Mouse (Mus musculus) hindbrain, embryonic 14.5 days (tissue): ENCODE measurements at regions not wholly inside any gene's neighbourhood (a gene's known extent, or its start where the extent isn't known, plus 50 kb on each side); places are given as distances from the start of the nearest gene placed in this dataset.

Experiments used
- ATAC-seq: fragments of 200-750 bp; cut with Nextera tagmentation; 2 replicates; pipeline ENCODE4 v1.8.0; 2017; ENCODE audit warnings: moderate number of reproducible peaks, mild to moderate bottlenecking, moderate TSS enrichment, moderate library complexity; ENCODE audit not compliant: low FRiP score
- DNase-seq: peaks from one replicate; pipeline ENCODE4 v3.0.0-alpha.2; 2015; ENCODE audit warnings: low spot score
- H3K27ac ChIP-seq: fragments of 300-500 bp; sonication (generic); 2 replicates; pipeline ENCODE4 v1.5.1; 2014; ENCODE audit warnings: mild to moderate bottlenecking, moderate library complexity
- H3K27me3 ChIP-seq: fragments of 300-500 bp; sonication (generic); 2 replicates; pipeline ENCODE4 v1.6.1; 2014; ENCODE audit warnings: mild to moderate bottlenecking, low read length, mixed read lengths; ENCODE audit not compliant: control insufficient read depth, insufficient read depth
- H3K36me3 ChIP-seq: fragments of 300-500 bp; sonication (generic); replicated peaks from 2 replicates; pipeline ENCODE4 v1.6.1; 2014; ENCODE audit not compliant: control insufficient read depth, insufficient read depth
- H3K4me1 ChIP-seq: fragments of 300-500 bp; sonication (generic); replicated peaks from 2 replicates; pipeline ENCODE4 v1.6.1; 2014; ENCODE audit warnings: antibody characterized with exemption, low read length, mixed read lengths; ENCODE audit not compliant: control insufficient read depth, insufficient read depth
- H3K4me2 ChIP-seq: fragments of 300-500 bp; sonication (generic); replicated peaks from 2 replicates; pipeline ENCODE4 v1.6.1; 2014; ENCODE audit warnings: mild to moderate bottlenecking, moderate library complexity
- H3K4me3 ChIP-seq: fragments of 300-500 bp; sonication (generic); replicated peaks from 2 replicates; pipeline ENCODE4 v1.5.1; 2014; ENCODE audit warnings: mild to moderate bottlenecking, low read length
- H3K9ac ChIP-seq: fragments of 300-500 bp; sonication (generic); 2 replicates; pipeline ENCODE4 v1.6.1; 2014
- H3K9me3 ChIP-seq: fragments of 300-500 bp; sonication (generic); 2 replicates; pipeline ENCODE4 v1.6.1; 2016; ENCODE audit warnings: low read length; ENCODE audit not compliant: control insufficient read depth
- WGBS: fragments of 180-500 bp; shearing (Covaris S2); extraction: QIAGEN DNeasy Blood & Tissue Kit; methylation state at CpG from one replicate; pipeline ENCODE4 v1.1.7; 2014; 5-methylcytosine and 5-hydroxymethylcytosine counted together

DNA sequence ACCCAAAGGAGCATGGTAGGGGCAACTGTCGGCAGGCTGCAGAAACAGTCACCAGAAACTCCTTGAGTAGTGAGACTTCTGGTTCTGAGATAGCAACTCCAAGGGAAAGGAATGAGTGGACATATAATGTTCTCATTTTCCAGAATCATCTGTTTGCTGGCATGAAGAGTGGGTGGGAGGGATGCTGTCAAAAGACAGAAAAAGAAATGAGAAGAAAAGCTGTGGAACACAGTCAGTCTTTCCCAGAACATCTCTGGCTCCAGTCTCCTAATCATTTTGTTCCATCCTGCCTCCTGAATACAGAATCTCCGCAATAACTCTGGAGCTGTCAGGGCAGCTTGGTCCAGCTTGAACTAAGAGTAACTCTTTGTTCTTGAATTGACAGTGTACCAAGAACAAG lies 145.8 kb upstream of the Egfl6 start:
- H3K36me3 ChIP-seq, result no peaks in the 10 kb centered on the region
- no peak overlapping the region for H3K4me3 ChIP-seq
- no peak overlapping the region for H3K9ac ChIP-seq
- no peak overlapping the region for H3K27ac ChIP-seq
- no peak for ATAC-seq
- H3K4me1 ChIP-seq, result no peaks in the 10 kb centered on the region
- no peaks in the 10 kb centered on the region for H3K9me3 ChIP-seq
- H3K4me2 ChIP-seq, result no peak overlapping the region
- 70% methylated on average over 2 of the region's 2 CpGs for WGBS
- H3K27me3 ChIP-seq, result peaks cover 8% of the 10 kb centered on the region; the same call in 1 of the 2 replicates
- DNase-seq, result no peak

DNA sequence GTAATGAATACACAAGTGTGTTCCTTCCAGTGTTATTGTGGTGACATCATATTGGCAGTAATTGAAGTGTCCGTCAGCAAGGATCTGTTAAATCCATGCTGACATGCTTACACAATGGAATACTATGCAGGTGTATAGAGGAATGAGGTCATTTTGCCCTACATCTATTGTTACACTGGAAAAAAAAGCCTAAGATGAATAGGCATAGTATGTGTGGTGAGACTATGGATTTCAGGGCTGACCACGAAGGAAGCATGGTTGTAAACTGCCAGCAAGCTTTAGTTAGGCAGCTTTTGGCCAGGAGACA lies 143.1 kb upstream of the Egfl6 start:
- no peak overlapping the region for H3K4me2 ChIP-seq
- H3K27me3 ChIP-seq, result peaks cover 14% of the 10 kb centered on the region
- H3K36me3 ChIP-seq, result no peaks in the 10 kb centered on the region
- no peak overlapping the region for H3K9ac ChIP-seq
- 55% methylated on average over 2 of the region's 2 CpGs for WGBS
- no peaks in the 10 kb centered on the region for H3K4me1 ChIP-seq
- H3K4me3 ChIP-seq, result no peak overlapping the region
- ATAC-seq, result no peak
- no peak for DNase-seq
- no peak overlapping the region for H3K27ac ChIP-seq
- H3K9me3 ChIP-seq, result no peaks in the 10 kb centered on the region

DNA sequence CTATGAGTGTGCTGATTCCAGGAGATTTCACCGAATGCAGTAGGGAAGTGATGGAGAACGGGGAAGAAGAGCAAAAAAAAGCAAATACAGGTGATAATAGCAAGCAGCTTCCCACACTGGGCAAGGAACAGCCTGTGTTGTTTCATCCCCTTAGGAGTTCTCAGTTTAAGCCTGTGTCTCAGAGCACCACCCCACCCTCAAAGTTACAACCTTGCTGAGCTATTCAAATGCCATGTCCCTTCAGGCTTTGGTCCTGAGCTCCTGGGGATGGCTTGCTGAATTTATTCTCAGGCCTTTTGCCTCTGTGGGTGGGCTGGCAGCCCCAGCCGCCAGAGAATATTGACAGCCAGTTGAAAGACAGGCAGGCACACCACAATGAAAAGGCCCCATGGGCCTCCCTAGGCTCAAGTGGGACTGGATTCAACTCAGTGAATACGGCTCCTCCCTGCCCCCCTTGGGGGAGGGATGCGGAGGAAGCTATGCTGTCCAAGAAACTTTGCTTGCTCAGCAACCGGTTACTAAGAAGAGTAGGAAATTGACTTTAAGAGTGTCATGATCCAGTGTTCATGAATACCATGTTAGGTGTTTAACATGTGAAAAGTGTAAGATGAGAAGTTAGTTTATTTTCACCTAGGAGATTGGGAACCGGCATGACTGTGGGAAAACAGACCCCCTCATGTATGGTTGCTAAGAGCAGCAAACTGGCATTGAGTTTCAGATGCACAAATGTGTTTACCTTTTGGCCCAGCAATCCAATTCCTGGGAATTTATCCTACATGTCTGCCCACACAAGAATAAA lies 142.5 kb upstream of the Egfl6 start:
- Histone ChIP-seq H3K27me3 (peaks cover 14% of the 10 kb centered on the region), H3K4me1 (no peaks in the 10 kb centered on the region), H3K27ac (no peak overlapping the region), H3K9ac (no peak overlapping the region), H3K36me3 (no peaks in the 10 kb centered on the region), H3K4me3 (no peak overlapping the region), H3K4me2 (no peak overlapping the region), H3K9me3 (no peaks in the 10 kb centered on the region)
- WGBS, result 20% methylated on average over 7 of the region's 7 CpGs
- DNase-seq (peak; percentile 25), ATAC-seq (peak; percentile 86)

DNA sequence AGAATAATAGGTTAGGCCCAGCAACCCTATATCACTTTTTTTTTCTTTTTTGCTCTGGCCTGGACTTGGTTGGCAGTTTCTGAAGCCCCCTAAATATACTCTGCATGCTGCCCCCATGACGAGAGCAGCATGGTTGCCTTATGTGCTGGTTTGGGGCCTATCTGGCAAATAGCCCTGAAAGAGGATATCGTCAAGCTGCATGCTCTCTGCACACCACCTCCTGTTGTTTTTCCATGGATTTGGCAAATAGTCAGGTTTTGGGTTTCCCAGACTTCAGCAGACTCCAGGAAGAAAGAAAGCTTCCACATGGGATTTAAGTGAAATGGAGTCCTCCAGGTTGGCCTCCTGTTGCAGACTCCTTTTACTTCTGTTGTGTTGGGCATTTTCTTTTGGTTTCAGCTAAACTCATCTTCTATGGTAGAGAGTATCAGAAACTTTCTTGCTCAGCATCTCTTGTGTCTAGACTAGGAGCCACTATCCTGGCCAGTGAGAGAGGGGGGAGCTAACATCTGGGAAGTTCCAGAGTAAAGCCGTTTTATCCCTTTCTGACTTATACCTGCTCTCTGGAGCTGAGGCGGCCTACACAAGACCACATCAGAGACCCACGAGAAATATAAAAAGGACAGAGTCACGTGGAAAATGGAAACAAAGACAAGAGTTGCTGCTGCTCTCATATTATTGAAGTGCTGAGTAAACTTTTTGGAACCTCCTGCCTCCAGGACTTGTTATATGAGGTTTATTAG lies 140.4 kb upstream of the Egfl6 start:
- no peak for DNase-seq
- H3K9ac ChIP-seq, result no peak overlapping the region
- no peaks in the 10 kb centered on the region for H3K4me1 ChIP-seq
- H3K36me3 ChIP-seq, result no peaks in the 10 kb centered on the region
- no peak overlapping the region for H3K27ac ChIP-seq
- WGBS, result 75% methylated on average over 6 of the region's 6 CpGs
- peaks cover 15% of the 10 kb centered on the region for H3K27me3 ChIP-seq
- H3K4me2 ChIP-seq, result no peak overlapping the region
- no peak overlapping the region for H3K4me3 ChIP-seq
- no peaks in the 10 kb centered on the region for H3K9me3 ChIP-seq
- no peak for ATAC-seq

DNA sequence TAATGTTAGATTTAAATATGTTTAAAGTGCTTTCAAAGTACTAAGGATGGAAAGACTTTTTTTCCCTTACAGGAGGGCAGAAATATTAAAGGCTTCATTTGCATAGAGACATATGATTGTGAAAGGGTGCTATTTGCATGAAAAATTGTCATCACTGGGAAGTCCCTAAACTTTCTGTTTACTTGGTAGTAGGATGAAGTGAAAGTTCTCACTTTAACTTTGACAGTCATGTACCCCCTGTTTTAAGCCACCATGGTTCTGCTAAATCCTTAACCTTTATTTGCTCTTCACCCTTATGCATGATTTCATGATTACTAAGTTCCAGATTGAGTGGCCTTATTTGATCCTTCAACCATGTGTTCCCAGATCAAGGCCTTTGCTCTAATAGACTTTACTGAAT lies 132.6 kb upstream of the Egfl6 start:
- Histone ChIP-seq H3K36me3 (no peaks in the 10 kb centered on the region), H3K27me3 (peaks cover 19% of the 10 kb centered on the region; the same call in 1 of the 2 replicates), H3K4me1 (no peaks in the 10 kb centered on the region), H3K4me3 (no peak overlapping the region), H3K27ac (no peak overlapping the region), H3K9me3 (no peaks in the 10 kb centered on the region), H3K9ac (no peak overlapping the region), H3K4me2 (no peak overlapping the region)
- no peak for ATAC-seq
- DNase-seq, result no peak

DNA sequence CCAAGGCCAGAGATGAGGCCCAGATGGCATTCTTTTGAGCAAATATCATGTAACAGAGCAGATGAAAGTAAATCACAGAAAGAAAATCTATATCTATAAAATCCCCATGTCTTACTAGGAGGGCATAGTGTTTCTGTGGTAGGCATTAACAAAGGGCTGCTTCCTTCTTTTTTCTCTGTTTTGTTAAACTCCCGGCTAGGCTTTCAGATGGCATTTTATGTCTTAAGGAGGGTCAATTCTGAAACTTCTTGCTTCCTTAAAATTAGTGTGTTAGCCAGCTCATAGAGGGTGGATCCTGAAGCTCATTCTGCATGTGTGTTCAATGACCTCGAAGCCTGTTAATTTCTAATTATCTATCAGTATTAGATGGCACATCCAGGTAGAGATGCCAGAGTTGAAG lies 123.8 kb upstream of the Egfl6 start:
- Histone ChIP-seq H3K9ac (no peak overlapping the region), H3K4me2 (no peak overlapping the region), H3K27me3 (0 out of 2 replicates have a peak, but pooled peaks cover 4% of the 10 kb centered on the region), H3K36me3 (no peaks in the 10 kb centered on the region), H3K9me3 (no peaks in the 10 kb centered on the region), H3K4me3 (no peak overlapping the region), H3K27ac (no peak overlapping the region), H3K4me1 (no peaks in the 10 kb centered on the region)
- WGBS, result 80% methylated on average over 2 of the region's 2 CpGs
- no peak for DNase-seq
- ATAC-seq, result no peak

DNA sequence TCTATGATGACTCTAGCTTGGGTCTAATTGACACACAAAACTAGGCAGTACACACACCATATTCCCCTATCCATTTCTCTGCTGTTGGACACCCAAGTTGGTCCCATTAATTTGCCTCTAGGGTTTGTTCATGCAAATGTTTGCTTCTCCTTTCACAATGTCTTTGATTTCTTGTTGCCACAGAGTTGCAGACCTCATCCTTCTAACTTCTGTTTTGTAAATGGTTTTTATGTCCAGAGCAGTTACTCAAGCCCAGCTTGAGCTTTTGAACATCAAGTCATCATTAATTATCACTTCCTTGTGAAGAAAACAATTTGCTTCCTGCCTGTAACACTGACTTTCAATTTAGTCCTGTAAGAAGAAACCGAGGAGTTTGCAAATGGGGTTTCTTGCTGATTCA lies 122.6 kb upstream of the Egfl6 start:
- Histone ChIP-seq H3K27ac (no peak overlapping the region), H3K9ac (no peak overlapping the region), H3K27me3 (0 out of 2 replicates have a peak, but pooled peaks cover 4% of the 10 kb centered on the region), H3K4me3 (no peak overlapping the region), H3K9me3 (no peaks in the 10 kb centered on the region), H3K4me1 (no peaks in the 10 kb centered on the region), H3K36me3 (no peaks in the 10 kb centered on the region), H3K4me2 (no peak overlapping the region)
- DNase-seq (no peak), ATAC-seq (no peak)
- WGBS, result 88% methylated on average over 1 of the region's 1 CpGs

DNA sequence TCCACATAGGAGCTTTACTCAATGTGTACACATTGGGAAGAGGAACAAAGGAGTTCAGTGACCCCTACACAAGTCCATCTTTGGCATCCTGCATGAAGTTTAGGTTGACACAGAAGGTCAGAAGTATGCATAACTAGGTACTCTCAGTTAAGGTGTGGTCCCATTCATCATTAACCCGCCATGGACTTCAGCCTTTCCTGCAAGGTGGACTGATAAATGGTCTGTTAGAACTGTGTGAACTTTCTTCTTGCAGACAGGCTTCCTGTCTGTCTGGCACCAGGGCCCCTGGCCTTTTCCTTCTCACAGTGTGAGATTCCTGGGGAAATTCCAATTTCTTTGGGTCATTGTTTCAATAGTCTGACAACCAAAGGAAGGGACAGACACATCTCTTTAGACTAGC lies 121.5 kb upstream of the Egfl6 start:
- WGBS, result 57% methylated on average over 1 of the region's 1 CpGs
- H3K36me3 ChIP-seq, result no peaks in the 10 kb centered on the region

DNA sequence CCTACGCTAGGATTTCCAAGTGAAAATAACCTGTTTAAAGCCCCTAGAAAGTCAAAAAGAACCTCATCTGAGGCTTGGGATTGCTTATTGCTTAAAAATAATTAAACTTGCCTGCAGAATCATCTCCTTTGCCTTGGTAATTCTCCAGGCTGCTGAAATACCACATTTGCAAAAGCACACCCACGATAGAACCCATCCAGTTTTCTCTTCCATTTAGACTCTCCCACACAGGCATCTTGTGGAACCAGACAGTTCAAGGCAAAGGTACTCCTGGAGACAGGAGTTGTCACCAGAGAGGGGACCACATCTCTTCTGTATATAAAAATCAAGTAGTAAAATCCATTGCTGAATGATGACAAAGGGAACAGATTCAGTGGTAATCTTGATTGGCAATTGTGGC lies 118.8 kb upstream of the Egfl6 start:
- DNase-seq, result no peak
- no peak overlapping the region for H3K4me2 ChIP-seq
- no peak overlapping the region for H3K4me3 ChIP-seq
- ATAC-seq, result no peak
- no peaks in the 10 kb centered on the region for H3K36me3 ChIP-seq
- no peak overlapping the region for H3K27ac ChIP-seq
- WGBS, result 95% methylated on average over 2 of the region's 2 CpGs
- H3K27me3 ChIP-seq, result 0 out of 2 replicates have a peak, but pooled peaks cover 4% of the 10 kb centered on the region
- H3K9ac ChIP-seq, result no peak overlapping the region
- no peaks in the 10 kb centered on the region for H3K4me1 ChIP-seq
- no peaks in the 10 kb centered on the region for H3K9me3 ChIP-seq

More for the DNA sequence above, 121.5 kb upstream of the Egfl6 start:
- H3K27me3 ChIP-seq, result 0 out of 2 replicates have a peak, but pooled peaks cover 4% of the 10 kb centered on the region
- ATAC-seq (no peak), DNase-seq (no peak)
- H3K4me3 ChIP-seq, result no peak overlapping the region
- no peak overlapping the region for H3K4me2 ChIP-seq
- no peaks in the 10 kb centered on the region for H3K9me3 ChIP-seq
- no peak overlapping the region for H3K9ac ChIP-seq
- H3K27ac ChIP-seq, result no peak overlapping the region
- no peaks in the 10 kb centered on the region for H3K4me1 ChIP-seq
